In genomic region chr8:69902163-69903062, GRCm38 (mm10) we compare ENCODE assay signal across 8 mouse cellular contexts. TPM values are rescaled to one million over a fixed set of nuclear protein-coding genes. Genes with fewer than 3 reads are reported as not detected.
DNase-seq lines count a peak whose midpoint lies in the region; ATAC-seq lines count a peak whose summit lies in the region.

Gene Tssk6, plus strand, starts transcription at chr8:69902184.
Gene Ndufa13, minus strand, starts transcription at chr8:69902558.
Gene Yjefn3, minus strand, starts transcription at chr8:69902712.

- H3K9me3 ChIP-seq in erythroblast, embryonic 14.5 days (ENCODE audit: control insufficient read depth, low read length): no peaks in the 10 kb centered on the region
- H3K9me3 ChIP-seq in hindbrain, embryonic 12.5 days (replicated peaks): no peaks in the 10 kb centered on the region
- H3K9me3 ChIP-seq in stomach, embryonic 16.5 days (replicated peaks; ENCODE audit: control insufficient read depth, low read length): no peaks in the 10 kb centered on the region

- peak; percentile 44 for ATAC-seq in hindbrain, embryonic 12.5 days (ENCODE audit: low FRiP score)
- peak; percentile 19 for ATAC-seq in megakaryocyte-erythroid progenitor cell, adult 5-6 weeks (replicated peaks; ENCODE audit: low FRiP score, low TSS enrichment, poor library complexity, severe bottlenecking)
- ATAC-seq in stomach, embryonic 16.5 days (ENCODE audit: insufficient read depth, low FRiP score): peak; percentile 36

- H3K36me3 ChIP-seq in erythroblast, embryonic 14.5 days (ENCODE audit: control insufficient read depth): peaks cover 33% of the 10 kb centered on the region
- H3K36me3 ChIP-seq in hindbrain, embryonic 12.5 days: peaks cover 14% of the 10 kb centered on the region
- H3K36me3 ChIP-seq in stomach, embryonic 16.5 days (ENCODE audit: control insufficient read depth, insufficient read depth, low read length): no peaks in the 10 kb centered on the region

- H3K27ac ChIP-seq in hindbrain, embryonic 12.5 days: peak within 1 kb of the TSS; percentile 88
- H3K27ac ChIP-seq in stomach, embryonic 16.5 days (ENCODE audit: low read length): peak within 1 kb of the TSS; percentile 97

- intact Hi-C loops in left cerebral cortex, postnatal 14 days (cut with DNase I): no loop called here

- peak; percentile 29 to 62 for DNase-seq in heart, adult 18-20 months
- no peak for DNase-seq in heart, adult 11 months
- DNase-seq in adrenal gland, postnatal 14 days: peak; percentile 66
- DNase-seq in left cerebral cortex, postnatal 14 days (ENCODE audit: low spot score in 2 of 2): no peak

- H3K9ac ChIP-seq in hindbrain, embryonic 12.5 days: peak within 1 kb of the TSS; percentile 80
- H3K9ac ChIP-seq in stomach, embryonic 16.5 days (ENCODE audit: low read length): peak within 1 kb of the TSS; percentile 82

- peak within 1 kb of the TSS; percentile 95 for H3K4me2 ChIP-seq in hindbrain, embryonic 12.5 days (replicated peaks)
- H3K4me2 ChIP-seq in stomach, embryonic 16.5 days (ENCODE audit: low read depth, low read length): peak within 1 kb of the TSS; percentile 99

- peaks cover 76% of the 10 kb centered on the region for H3K4me1 ChIP-seq in erythroblast, embryonic 14.5 days (ENCODE audit: control insufficient read depth)
- peaks cover 39% of the 10 kb centered on the region for H3K4me1 ChIP-seq in hindbrain, embryonic 12.5 days
- H3K4me1 ChIP-seq in stomach, embryonic 16.5 days (ENCODE audit: control insufficient read depth, insufficient read depth, low read length): peaks cover 28% of the 10 kb centered on the region

- H3K4me3 ChIP-seq in erythroblast, embryonic 14.5 days (replicated peaks): peak within 1 kb of the TSS; percentile 68
- H3K4me3 ChIP-seq in hindbrain, embryonic 12.5 days: peak within 1 kb of the TSS; percentile 71
- H3K4me3 ChIP-seq in stomach, embryonic 16.5 days (replicated peaks; ENCODE audit: low read length): peak within 1 kb of the TSS; percentile 63

- 5% methylated on average over 89 of the region's 89 CpGs for WGBS in hindbrain, embryonic 12.5 days
- WGBS in stomach, embryonic 16.5 days: 4% methylated on average over 89 of the region's 89 CpGs

- H3K27me3 ChIP-seq in erythroblast, embryonic 14.5 days (ENCODE audit: control insufficient read depth): no peaks in the 10 kb centered on the region
- H3K27me3 ChIP-seq in hindbrain, embryonic 12.5 days: no peaks in the 10 kb centered on the region
- no peaks in the 10 kb centered on the region for H3K27me3 ChIP-seq in stomach, embryonic 16.5 days (ENCODE audit: control insufficient read depth, insufficient read depth, low read length)

RNA-seq across cellular contexts. Expression of gene Tssk6, which starts in this region (rescaled TPM):
- under 1 TPM in 1 of 2 experiments, not detected in 1; 0.25 TPM for total RNA-seq in heart, adult 18-20 months (2021)
- total RNA-seq in adrenal gland, postnatal 14 days (2021): 0.83 and 0.85 TPM in 2 replicates
- polyA plus RNA-seq in erythroblast, embryonic 14.5 days (2012): 0.10 and 0.18 TPM in 2 replicates
- 4.1 and 4.7 TPM in 2 replicates for polyA plus RNA-seq in hindbrain, embryonic 12.5 days (2016; fragmentation: Nextera tagmentation; extraction: Ambion mirVana)
- total RNA-seq in left cerebral cortex, postnatal 14 days (2021): under 1 TPM in 1 of 2 experiments, not detected in 1; 0.34 TPM
- total RNA-seq in megakaryocyte-erythroid progenitor cell, adult 5-6 weeks (2014; fragmentation: Nextera tagmentation): 1.4 TPM in 1 of 2 replicates, not detected in the other
- total RNA-seq in megakaryocyte-erythroid progenitor cell, adult 5-6 weeks (2017): 0.15 TPM in 1 of 2 replicates, not detected in the other
- polyA plus RNA-seq in stomach, embryonic 16.5 days (2015; fragmentation: Nextera tagmentation; extraction: Ambion mirVana): 2.1 and 2.3 TPM in 2 replicates

RNA-seq across cellular contexts. Expression of gene Ndufa13, which starts in this region (rescaled TPM):
- 100 to 1,000 TPM; 455 to 494 TPM for total RNA-seq in heart, adult 18-20 months (2021)
- 239 and 250 TPM in 2 replicates for total RNA-seq in adrenal gland, postnatal 14 days (2021)
- 18.1 and 19.7 TPM in 2 replicates for polyA plus RNA-seq in erythroblast, embryonic 14.5 days (2012)
- 160 and 167 TPM in 2 replicates for polyA plus RNA-seq in hindbrain, embryonic 12.5 days (2016; fragmentation: Nextera tagmentation; extraction: Ambion mirVana)
- total RNA-seq in left cerebral cortex, postnatal 14 days (2021): 100 to 1,000 TPM; 126 to 135 TPM
- total RNA-seq in megakaryocyte-erythroid progenitor cell, adult 5-6 weeks (2014; fragmentation: Nextera tagmentation): 110 and 122 TPM in 2 replicates
- total RNA-seq in megakaryocyte-erythroid progenitor cell, adult 5-6 weeks (2017): 91.6 and 99.6 TPM in 2 replicates
- 170 and 193 TPM in 2 replicates for polyA plus RNA-seq in stomach, embryonic 16.5 days (2015; fragmentation: Nextera tagmentation; extraction: Ambion mirVana)

RNA-seq across cellular contexts. Expression of gene Yjefn3, which starts in this region (rescaled TPM):
- 10 to 100 TPM; 13.7 to 14.2 TPM for total RNA-seq in heart, adult 18-20 months (2021)
- 5.7 and 6.7 TPM in 2 replicates for total RNA-seq in adrenal gland, postnatal 14 days (2021)
- polyA plus RNA-seq in erythroblast, embryonic 14.5 days (2012): 0.17 and 0.58 TPM in 2 replicates
- polyA plus RNA-seq in hindbrain, embryonic 12.5 days (2016; fragmentation: Nextera tagmentation; extraction: Ambion mirVana): 10.1 and 12.4 TPM in 2 replicates
- total RNA-seq in left cerebral cortex, postnatal 14 days (2021): 10 to 100 TPM; 23.4 to 29.8 TPM
- not detected in 2 replicates for total RNA-seq in megakaryocyte-erythroid progenitor cell, adult 5-6 weeks (2014; fragmentation: Nextera tagmentation)
- total RNA-seq in megakaryocyte-erythroid progenitor cell, adult 5-6 weeks (2017): not detected in 2 replicates
- 3.0 and 3.2 TPM in 2 replicates for polyA plus RNA-seq in stomach, embryonic 16.5 days (2015; fragmentation: Nextera tagmentation; extraction: Ambion mirVana)

Comparison
In these comparisons a context has a peak if more than half of its experiments do, and no peak if none do; other contexts are left out.
1. DNase-seq: peak in heart, adult 18-20 months (2 of 2) and adrenal gland, postnatal 14 days (single experiment); none in heart, adult 11 months (single experiment) and left cerebral cortex, postnatal 14 days (0 of 2).
2. Peak in every context shown above with its lines, with median percentiles within 50 percentile points of each other: H3K4me3 ChIP-seq and ATAC-seq.